Mouse (Mus musculus) embryonic facial prominence, embryonic 15.5 days (tissue): ENCODE data around the gene 2310061N02Rik. TPM values are rescaled to one million over a fixed set of nuclear protein-coding genes. Genes with fewer than 3 reads are reported as not detected.

Experiments
- ATAC-seq: fragments of 200-750 bp; cut with Nextera tagmentation; 2 replicates; pipeline ENCODE4 v1.8.0; 2017; ENCODE audit warnings: low read depth, moderate TSS enrichment; ENCODE audit not compliant: insufficient number of reproducible peaks, low FRiP score, low TSS enrichment
- H3K27ac ChIP-seq: fragments of 300-500 bp; sonication (generic); replicated peaks from 2 replicates; pipeline ENCODE4 v1.5.1; 2015; ENCODE audit warnings: mild to moderate bottlenecking, inconsistent platforms
- H3K27me3 ChIP-seq: fragments of 300-500 bp; sonication (generic); 2 replicates; pipeline ENCODE4 v1.6.1; 2015; ENCODE audit warnings: inconsistent platforms
- H3K36me3 ChIP-seq: fragments of 300-500 bp; sonication (generic); 2 replicates; pipeline ENCODE4 v1.6.1; 2015; ENCODE audit warnings: mild to moderate bottlenecking, inconsistent platforms
- H3K4me1 ChIP-seq: fragments of 300-500 bp; sonication (generic); 2 replicates; pipeline ENCODE4 v1.6.1; 2015; ENCODE audit warnings: inconsistent platforms
- H3K4me2 ChIP-seq: fragments of 300-500 bp; sonication (generic); replicated peaks from 2 replicates; pipeline ENCODE4 v1.6.1; 2015; ENCODE audit warnings: mild to moderate bottlenecking, inconsistent platforms
- H3K4me3 ChIP-seq: fragments of 300-500 bp; sonication (generic); replicated peaks from 2 replicates; pipeline ENCODE4 v1.5.1; 2015; ENCODE audit warnings: mild to moderate bottlenecking, inconsistent platforms
- H3K9ac ChIP-seq: fragments of 300-500 bp; sonication (generic); 2 replicates; pipeline ENCODE4 v1.6.1; 2015; ENCODE audit warnings: inconsistent platforms
- H3K9me3 ChIP-seq: fragments of 300-500 bp; sonication (generic); replicated peaks from 2 replicates; pipeline ENCODE4 v1.6.1; 2016; ENCODE audit warnings: inconsistent platforms
- WGBS: fragments of 180-500 bp; shearing (Covaris S2); methylation state at CpG from one replicate; pipeline ENCODE4 v1.1.7; 2015; 5-methylcytosine and 5-hydroxymethylcytosine counted together
- polyA plus RNA-seq: library from polyadenylated mRNA; unstranded; fragments of >200 nt; fragmentation: Nextera tagmentation; extraction: Ambion mirVana; gene quantifications from 2 replicates; pipeline ENCODE4 v1.2.1, GENCODE M21; 2015

2310061N02Rik gene
- polyA plus RNA-seq, 1 experiment from 2014 or later: not detected

DNA sequence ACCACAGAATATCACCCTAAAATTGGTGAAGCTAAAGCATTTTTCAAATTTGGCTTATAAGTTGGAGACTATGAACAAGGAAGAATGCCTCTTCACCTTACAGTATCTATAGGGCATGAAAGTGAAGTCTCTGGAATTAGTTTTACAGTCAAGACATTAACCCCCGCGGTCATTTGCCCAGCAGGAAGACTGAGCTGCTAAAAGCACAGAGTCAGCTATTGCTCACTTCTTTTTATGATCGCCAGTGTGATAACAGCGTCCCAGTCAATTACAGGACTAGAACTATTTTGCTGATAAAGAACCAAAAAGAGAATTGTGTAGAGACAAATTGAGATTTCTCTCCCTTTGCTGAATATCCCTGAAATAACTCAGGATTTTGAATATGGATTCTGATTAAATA lies 11.5 kb downstream of the 2310061N02Rik start:
- no peak overlapping the region for H3K4me3 ChIP-seq
- no peaks in the 10 kb centered on the region for H3K36me3 ChIP-seq
- no peak overlapping the region for H3K27ac ChIP-seq
- no peak overlapping the region for H3K9ac ChIP-seq
- 63% methylated on average over 4 of the region's 4 CpGs for WGBS
- H3K4me1 ChIP-seq: 0 out of 2 replicates have a peak, but pooled peaks cover 3% of the 10 kb centered on the region
- no peaks in the 10 kb centered on the region for H3K27me3 ChIP-seq
- no peak overlapping the region for H3K4me2 ChIP-seq
- no peak for ATAC-seq
- H3K9me3 ChIP-seq: no peaks in the 10 kb centered on the region

DNA sequence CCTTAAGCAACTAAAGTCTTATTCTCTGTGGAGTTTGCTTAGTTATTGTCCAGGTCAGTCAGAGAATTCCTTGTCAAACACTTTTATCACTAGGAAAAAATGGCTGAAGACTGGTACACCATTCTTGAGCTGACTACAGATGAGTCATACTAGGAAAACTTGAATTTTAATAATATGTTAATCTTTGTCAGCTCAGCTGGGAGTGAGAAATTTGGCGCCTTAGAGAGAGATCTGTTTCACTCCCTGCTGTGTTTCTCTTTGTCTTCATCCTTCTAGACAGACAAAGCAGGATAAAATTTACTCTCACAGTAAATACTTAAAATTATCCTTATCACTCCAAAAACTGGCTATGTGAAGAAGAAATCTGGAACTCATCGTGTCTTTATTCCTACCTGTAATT lies 26.5 kb downstream of the 2310061N02Rik start:
- 66% methylated on average over 2 of the region's 2 CpGs for WGBS
- no peaks in the 10 kb centered on the region for H3K9me3 ChIP-seq
- H3K27me3 ChIP-seq: no peaks in the 10 kb centered on the region
- no peak for ATAC-seq
- no peaks in the 10 kb centered on the region for H3K4me1 ChIP-seq
- no peak overlapping the region for H3K9ac ChIP-seq
- H3K27ac ChIP-seq: no peak overlapping the region
- no peak overlapping the region for H3K4me3 ChIP-seq
- H3K36me3 ChIP-seq: no peaks in the 10 kb centered on the region
- H3K4me2 ChIP-seq: no peak overlapping the region

DNA sequence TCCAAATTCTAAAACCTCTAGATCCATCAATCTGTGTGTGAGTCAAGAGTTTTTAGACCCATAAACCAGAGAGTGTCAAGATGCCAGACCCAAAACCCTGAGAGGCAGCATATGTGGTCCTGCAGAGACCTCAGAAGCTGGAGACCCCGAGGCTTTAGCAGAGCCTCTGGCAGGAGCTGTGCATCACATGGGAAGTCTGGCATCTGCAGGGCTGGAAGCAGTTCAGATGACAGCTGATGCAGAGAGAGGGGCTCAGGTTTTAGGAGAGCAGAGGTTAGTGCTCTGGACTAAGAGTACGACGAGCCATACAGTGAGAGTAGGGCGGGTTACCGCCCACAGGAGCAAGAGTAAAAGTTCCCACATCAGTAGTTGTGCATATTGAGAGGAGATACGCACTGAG lies 28.7 kb downstream of the 2310061N02Rik start:
- Histone ChIP-seq H3K4me2 (no peak overlapping the region), H3K27me3 (no peaks in the 10 kb centered on the region), H3K4me1 (no peaks in the 10 kb centered on the region), H3K4me3 (no peak overlapping the region), H3K27ac (no peak overlapping the region), H3K9ac (no peak overlapping the region), H3K36me3 (no peaks in the 10 kb centered on the region), H3K9me3 (no peaks in the 10 kb centered on the region)
- 78% methylated on average over 6 of the region's 6 CpGs for WGBS
- no peak for ATAC-seq

DNA sequence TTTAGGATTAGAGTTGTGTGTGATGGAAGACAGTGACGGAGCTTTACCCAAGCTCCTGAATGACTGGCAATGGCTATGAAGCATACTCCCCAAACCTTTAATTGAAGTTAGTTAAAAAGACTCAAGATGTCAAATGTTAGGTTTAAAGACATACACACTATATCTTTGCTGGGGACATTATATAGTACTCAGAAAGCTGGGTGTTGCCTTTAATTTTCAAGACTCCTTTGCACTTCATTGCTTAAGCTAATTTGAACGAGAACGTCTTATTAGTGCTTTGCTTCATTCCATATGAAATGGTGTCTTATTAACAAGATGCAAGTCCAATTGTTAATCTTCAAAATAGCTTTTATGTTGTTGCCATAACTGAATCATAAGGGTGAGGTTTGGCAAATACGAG lies 36.2 kb downstream of the 2310061N02Rik start, which contains the start of gene Krtap27-1:
Gene Krtap27-1, minus strand, starts transcription at position 101 of the 400 bp plus-strand sequence.
- no peaks in the 10 kb centered on the region for H3K4me1 ChIP-seq
- no peak within 1 kb of the TSS for H3K4me3 ChIP-seq
- no peak within 1 kb of the TSS for H3K27ac ChIP-seq
- H3K9me3 ChIP-seq: no peaks in the 10 kb centered on the region
- WGBS: 82% methylated on average over 4 of the region's 4 CpGs
- no peak within 1 kb of the TSS for H3K4me2 ChIP-seq
- H3K36me3 ChIP-seq: no peaks in the 10 kb centered on the region
- no peak within 1 kb of the TSS for H3K9ac ChIP-seq
- ATAC-seq: no peak
- no peaks in the 10 kb centered on the region for H3K27me3 ChIP-seq

DNA sequence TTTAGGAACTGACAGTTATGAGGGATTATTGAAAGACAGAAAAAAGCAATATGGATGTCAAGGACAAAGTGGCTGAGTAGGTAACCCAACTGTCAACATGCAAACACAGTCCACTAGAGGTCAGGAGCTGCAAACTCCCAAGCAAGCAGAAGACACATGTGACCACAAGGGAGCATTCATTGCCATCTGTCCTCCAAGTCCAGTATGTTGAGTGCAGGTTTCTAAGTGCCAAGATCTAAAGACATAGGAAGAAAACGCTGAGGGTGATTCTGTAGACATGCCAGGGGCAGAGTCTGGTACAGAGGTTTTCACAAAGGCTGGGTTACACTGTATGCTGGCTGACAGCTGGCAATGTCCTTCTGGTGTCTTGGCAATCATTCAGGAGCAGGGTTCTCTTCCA lies 50.3 kb downstream of the 2310061N02Rik start:
- Histone ChIP-seq H3K27ac (no peak overlapping the region), H3K9ac (no peak overlapping the region), H3K36me3 (no peaks in the 10 kb centered on the region), H3K27me3 (no peaks in the 10 kb centered on the region), H3K4me3 (no peak overlapping the region), H3K9me3 (no peaks in the 10 kb centered on the region), H3K4me2 (no peak overlapping the region), H3K4me1 (no peaks in the 10 kb centered on the region)
- 44% methylated on average over 1 of the region's 1 CpGs for WGBS
- no peak for ATAC-seq

Other genes starting within 250 kb of the 2310061N02Rik start
- gene Cldn17, start 201.0 kb downstream of the 2310061N02Rik start, polyA plus RNA-seq: 1.3 and 2.4 TPM in 2 replicates
- gene Cldn8, start 144.8 kb downstream of the 2310061N02Rik start, polyA plus RNA-seq: 8.8 and 11.2 TPM in 2 replicates
- 0.91 and 1.5 TPM in 2 replicates for gene Krtap24-1, start 95.7 kb downstream of the 2310061N02Rik start, polyA plus RNA-seq
- gene 2310079G19Rik, start 80.3 kb downstream of the 2310061N02Rik start, polyA plus RNA-seq: not detected in 2 replicates
- gene Krtap26-1, start 60.2 kb downstream of the 2310061N02Rik start, polyA plus RNA-seq: 2.8 and 4.4 TPM in 2 replicates
- gene Krtap27-1, start 36.3 kb downstream of the 2310061N02Rik start, polyA plus RNA-seq: 0.28 TPM in 1 of 2 replicates, not detected in the other
- gene Krtap13-1, start 20.9 kb upstream of the 2310061N02Rik start, polyA plus RNA-seq: 1.1 and 1.6 TPM in 2 replicates
- gene Krtap13, start 43.7 kb upstream of the 2310061N02Rik start, polyA plus RNA-seq: 38.5 and 75.7 TPM in 2 replicates
- 66.3 and 107 TPM in 2 replicates for gene 2310034C09Rik, start 50.9 kb upstream of the 2310061N02Rik start, polyA plus RNA-seq
- 0.24 and 0.71 TPM in 2 replicates for gene 2310057N15Rik, start 66.2 kb upstream of the 2310061N02Rik start, polyA plus RNA-seq
- gene Gm5965, start 69.9 kb upstream of the 2310061N02Rik start, polyA plus RNA-seq: 4.4 and 6.1 TPM in 2 replicates
- gene Gm20741, start 104.3 kb upstream of the 2310061N02Rik start, polyA plus RNA-seq: 37.2 and 90.3 TPM in 2 replicates
- gene Krtap15, start 112.3 kb upstream of the 2310061N02Rik start, polyA plus RNA-seq: 0.26 TPM in 1 of 2 replicates, not detected in the other
- 0.41 TPM in 1 of 2 replicates, not detected in the other for gene Krtap14, start 118.2 kb upstream of the 2310061N02Rik start, polyA plus RNA-seq
- not detected in 2 replicates for gene Krtap19-1, start 161.4 kb upstream of the 2310061N02Rik start, polyA plus RNA-seq
- not detected in 2 replicates for gene Krtap19-2, start 166.3 kb upstream of the 2310061N02Rik start, polyA plus RNA-seq
- not detected in 2 replicates for gene Krtap19-3, start 170.1 kb upstream of the 2310061N02Rik start, polyA plus RNA-seq
- gene Krtap19-4, start 177.1 kb upstream of the 2310061N02Rik start, polyA plus RNA-seq: not detected in 2 replicates
- gene Krtap19-5, start 188.5 kb upstream of the 2310061N02Rik start, polyA plus RNA-seq: not detected in 2 replicates
- gene Krtap19-9b, start 224.3 kb upstream of the 2310061N02Rik start, polyA plus RNA-seq: 0.70 TPM in 1 of 2 replicates, not detected in the other